Mouse (Mus musculus): ENCODE data around the gene Cnp. TPM values are rescaled to one million over a fixed set of nuclear protein-coding genes. Genes with fewer than 3 reads are reported as not detected.

Gene Cnp
- total and polyA plus RNA-seq, 3 experiments: 19.0 to 20.8 TPM; not detected in 1

- Histone ChIP-seq H3K4me3 (ENCODE audit: control insufficient read depth in 1 of 2, insufficient read depth in 1 of 2, low read depth in 2 of 2, low read length in 2 of 2) (no peak overlapping the region), H3K4me1 (ENCODE audit: control insufficient read depth in 1 of 2, insufficient read depth in 2 of 2, low read length in 2 of 2) (peaks cover 2 to 8% of the 10 kb centered on the region in 2 experiments), H3K79me2 (ENCODE audit: control insufficient read depth, insufficient read depth, low read length, poor library complexity) (peaks cover 79% of the 10 kb centered on the region), H3K36me3 (ENCODE audit: control insufficient read depth in 1 of 2, insufficient read depth in 2 of 2, low read length in 2 of 2) (peaks cover 15 to 39% of the 10 kb centered on the region in 2 experiments), H3K27ac (ENCODE audit: control insufficient read depth, low read depth, low read length) (no peak overlapping the region), H3K27me3 (ENCODE audit: control insufficient read depth in 1 of 2, insufficient read depth in 2 of 2, low read length in 2 of 2) (no peaks in the 10 kb centered on the region), H3K9me3 (replicated peaks; ENCODE audit: insufficient read depth, low read length) (no peaks in the 10 kb centered on the region), H3K9ac (ENCODE audit: control insufficient read depth, low read depth, low read length, poor library complexity, severe bottlenecking) (no peak overlapping the region)
- DNase-seq (ENCODE audit: low read depth, low spot score): no peak
- TF ChIP-seq POLR2AphosphoS2 (IDR thresholded peaks at IDR 0.05; ENCODE audit: low read length): no peak
- TF ChIP-seq E2F4 (IDR thresholded peaks at IDR 0.05; ENCODE audit: borderline replicate concordance, low read depth, low read length): no peak
- no peak for TF ChIP-seq SIN3A (IDR thresholded peaks at IDR 0.05; ENCODE audit: low read length)
- no peak for TF ChIP-seq TCF12 (IDR thresholded peaks at IDR 0.05; ENCODE audit: low read depth, low read length)
- TF ChIP-seq USF2 (IDR thresholded peaks at IDR 0.05; ENCODE audit: borderline replicate concordance in 1 of 2, insufficient read depth in 1 of 2, low read depth in 1 of 2, low read length in 2 of 2): no peak
- no peak for TF ChIP-seq HCFC1 (IDR thresholded peaks at IDR 0.05; ENCODE audit: low read depth, low read length)
- no peak for TF ChIP-seq TBP (IDR thresholded peaks at IDR 0.05; ENCODE audit: low read depth, low read length)
- TF ChIP-seq KAT2A (conservative IDR thresholded peaks at IDR 0.05; ENCODE audit: low read depth, low read length): no peak
- no peak for TF ChIP-seq RCOR1 (IDR thresholded peaks at IDR 0.05; ENCODE audit: low read depth, low read length)
- no peak for TF ChIP-seq UBTF (IDR thresholded peaks at IDR 0.05; ENCODE audit: borderline replicate concordance, insufficient read depth, low read depth, low read length)
- TF ChIP-seq ZMIZ1 (IDR thresholded peaks at IDR 0.05; ENCODE audit: low read depth, low read length): no peak
- TF ChIP-seq MYB (IDR thresholded peaks at IDR 0.05; ENCODE audit: low read depth, low read length): no peak
Observed at GRCm38 (mm10) chr11:100607121-100607520, 32.4 kb downstream of the Cnp start.

GRCm38 (mm10) chr11:100608796-100609195 is 34.1 kb downstream of the Cnp start:
- Histone ChIP-seq H3K4me1 (ENCODE audit: control insufficient read depth in 1 of 2, insufficient read depth in 2 of 2, low read length in 2 of 2) (no peaks in the 10 kb centered on the region; a peak in 1 of 4 replicates), H3K27ac (ENCODE audit: control insufficient read depth, low read depth, low read length) (no peak overlapping the region), H3K36me3 (ENCODE audit: control insufficient read depth in 1 of 2, insufficient read depth in 2 of 2, low read length in 2 of 2) (peaks cover 4 to 30% of the 10 kb centered on the region in 2 experiments)

More at GRCm38 (mm10) chr11:100608796-100609195, 34.1 kb downstream of the Cnp start:
- no peak for TF ChIP-seq POLR2AphosphoS5 (IDR thresholded peaks at IDR 0.05; ENCODE audit: borderline replicate concordance, low read depth, low read length)
- TF ChIP-seq MAFK (IDR thresholded peaks at IDR 0.05; ENCODE audit: borderline replicate concordance, low read depth, low read length): no peak
- no peak for TF ChIP-seq ZMIZ1 (IDR thresholded peaks at IDR 0.05; ENCODE audit: low read depth, low read length)
- no peak for TF ChIP-seq GATA1 (IDR thresholded peaks at IDR 0.05; ENCODE audit: low read depth, low read length)
- no peak for TF ChIP-seq GABPA (IDR thresholded peaks at IDR 0.05; ENCODE audit: low read depth, low read length)
- no peak for TF ChIP-seq ETS1 (IDR thresholded peaks at IDR 0.05; ENCODE audit: low read depth, low read length)
- TF ChIP-seq TCF12 (IDR thresholded peaks at IDR 0.05; ENCODE audit: low read depth, low read length): no peak
- TF ChIP-seq SIN3A (IDR thresholded peaks at IDR 0.05; ENCODE audit: low read length): no peak
- TF ChIP-seq CHD2 (IDR thresholded peaks at IDR 0.05; ENCODE audit: low read length): no peak
- TF ChIP-seq POLR2AphosphoS2 (IDR thresholded peaks at IDR 0.05; ENCODE audit: low read length): no peak
- no peak overlapping the region for H3K4me3 ChIP-seq (ENCODE audit: control insufficient read depth in 1 of 2, insufficient read depth in 1 of 2, low read depth in 2 of 2, low read length in 2 of 2)
- no peak for DNase-seq (ENCODE audit: low read depth, low spot score)
- no peak overlapping the region for H3K9ac ChIP-seq (ENCODE audit: control insufficient read depth, low read depth, low read length, poor library complexity, severe bottlenecking)
- peaks cover 81% of the 10 kb centered on the region for H3K79me2 ChIP-seq (ENCODE audit: control insufficient read depth, insufficient read depth, low read length, poor library complexity)
- no peaks in the 10 kb centered on the region for H3K27me3 ChIP-seq (ENCODE audit: control insufficient read depth in 1 of 2, insufficient read depth in 2 of 2, low read length in 2 of 2)
- H3K9me3 ChIP-seq (replicated peaks; ENCODE audit: insufficient read depth, low read length): no peaks in the 10 kb centered on the region

All from MEL (cell line).